Mouse (Mus musculus) midbrain, embryonic 13.5 days (tissue): ENCODE data around the gene Vps37d. TPM values are rescaled to one million over a fixed set of nuclear protein-coding genes. Genes with fewer than 3 reads are reported as not detected.

Experiments
- ATAC-seq: fragments of 200-750 bp; cut with Nextera tagmentation; 2 replicates; pipeline ENCODE4 v1.8.0; 2017; ENCODE audit warnings: mild to moderate bottlenecking, moderate TSS enrichment, moderate library complexity
- H3K27ac ChIP-seq: fragments of 300-500 bp; sonication (generic); 2 replicates; pipeline ENCODE4 v1.5.1; 2015; ENCODE audit warnings: inconsistent platforms, mild to moderate bottlenecking, moderate library complexity
- H3K27me3 ChIP-seq: fragments of 300-500 bp; sonication (generic); 2 replicates; pipeline ENCODE4 v1.6.1; 2015; ENCODE audit warnings: mild to moderate bottlenecking, inconsistent platforms
- H3K36me3 ChIP-seq: fragments of 300-500 bp; sonication (generic); 2 replicates; pipeline ENCODE4 v1.6.1; 2015; ENCODE audit warnings: mild to moderate bottlenecking, inconsistent platforms
- H3K4me1 ChIP-seq: fragments of 300-500 bp; sonication (generic); replicated peaks from 2 replicates; pipeline ENCODE4 v1.6.1; 2015; ENCODE audit warnings: inconsistent platforms
- H3K4me2 ChIP-seq: fragments of 300-500 bp; sonication (generic); replicated peaks from 2 replicates; pipeline ENCODE4 v1.6.1; 2015; ENCODE audit warnings: moderate library complexity, mild to moderate bottlenecking, inconsistent platforms
- H3K4me3 ChIP-seq: fragments of 300-500 bp; sonication (generic); replicated peaks from 2 replicates; pipeline ENCODE4 v1.5.1; 2015; ENCODE audit warnings: mild to moderate bottlenecking, inconsistent platforms
- H3K9ac ChIP-seq: fragments of 300-500 bp; sonication (generic); replicated peaks from 2 replicates; pipeline ENCODE4 v1.6.1; 2015; ENCODE audit warnings: mild to moderate bottlenecking, inconsistent platforms
- H3K9me3 ChIP-seq: fragments of 300-500 bp; sonication (generic); 2 replicates; pipeline ENCODE4 v1.6.1; 2016; ENCODE audit warnings: mild to moderate bottlenecking, inconsistent platforms
- WGBS: fragments of 180-500 bp; shearing (Covaris S2); methylation state at CpG from one replicate; pipeline ENCODE4 v1.1.7; 2015; 5-methylcytosine and 5-hydroxymethylcytosine counted together
- polyA plus RNA-seq: library from polyadenylated mRNA; unstranded; fragments of >200 nt; fragmentation: Nextera tagmentation; extraction: Ambion mirVana; gene quantifications from 2 replicates; pipeline ENCODE4 v1.2.1, GENCODE M21; 2015

Gene Vps37d
- polyA plus RNA-seq, 1 experiment from 2014 or later: 32.1 TPM

DNA sequence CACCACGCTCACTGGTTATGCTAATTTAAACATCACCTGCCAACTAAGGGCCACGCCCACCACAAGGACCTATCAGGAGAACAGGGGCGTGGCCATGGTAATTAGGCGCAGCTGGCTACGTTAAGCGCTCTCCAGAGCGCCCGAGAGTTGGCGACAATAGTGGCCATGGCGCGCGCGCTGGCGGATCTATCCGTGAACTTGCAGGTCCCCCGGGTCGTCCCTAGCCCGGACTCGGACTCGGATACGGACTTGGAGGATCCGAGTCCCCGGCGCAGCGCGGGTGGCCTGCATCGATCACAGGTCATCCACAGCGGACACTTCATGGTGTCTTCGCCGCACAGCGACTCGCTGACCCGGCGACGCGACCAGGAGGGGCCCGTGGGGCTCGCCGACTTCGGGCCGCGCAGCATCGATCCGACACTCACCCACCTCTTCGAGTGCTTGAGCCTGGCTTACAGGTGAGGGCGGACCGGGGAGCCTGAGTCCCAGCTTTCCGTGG lies 28.7 kb upstream of the Vps37d start:
- ATAC-seq: peak; percentile 89
- peak overlapping the region; percentile 57 for H3K9ac ChIP-seq
- H3K27ac ChIP-seq: no peak overlapping the region
- H3K27me3 ChIP-seq: peaks cover 53% of the 10 kb centered on the region
- WGBS: under 1% methylated on average over 47 of the region's 48 CpGs
- H3K4me2 ChIP-seq: peak overlapping the region; percentile 86
- H3K4me3 ChIP-seq: peak overlapping the region; percentile 51
- no peaks in the 10 kb centered on the region for H3K36me3 ChIP-seq
- peaks cover 18% of the 10 kb centered on the region for H3K4me1 ChIP-seq
- H3K9me3 ChIP-seq: no peaks in the 10 kb centered on the region

DNA sequence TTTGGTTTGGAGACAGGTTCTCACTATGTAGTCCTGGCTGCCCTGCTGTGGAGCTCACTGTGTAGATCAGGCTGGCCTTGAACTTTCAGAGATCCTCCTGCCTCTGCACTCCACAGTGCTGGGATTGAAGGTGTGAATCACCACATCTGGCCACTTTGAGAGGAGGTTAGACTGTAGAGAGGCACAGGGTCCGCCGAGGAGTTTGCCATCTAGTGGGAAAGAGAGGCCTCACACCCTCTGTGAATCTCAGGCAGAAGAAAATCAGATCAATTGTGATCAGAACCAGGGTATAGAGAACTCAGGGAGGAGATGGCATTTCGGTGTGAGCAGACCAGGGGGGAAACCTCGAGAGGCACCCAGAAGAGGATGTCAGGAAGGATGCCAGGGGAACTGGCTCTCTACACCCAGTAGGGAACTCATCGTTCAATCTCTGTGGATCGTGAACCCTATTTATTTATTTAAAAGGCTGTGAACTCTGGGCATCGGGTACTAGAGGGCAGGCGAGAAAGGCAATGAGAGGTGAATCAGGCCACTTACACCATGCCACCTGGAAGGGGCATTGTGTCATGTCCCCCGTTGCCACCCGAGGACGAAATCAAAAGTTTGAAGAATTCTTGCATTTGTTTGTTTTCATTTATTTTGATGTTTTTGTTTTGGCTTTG lies 26.1 kb upstream of the Vps37d start:
- Histone ChIP-seq H3K4me2 (no peak overlapping the region), H3K9me3 (no peaks in the 10 kb centered on the region), H3K27ac (no peak overlapping the region), H3K4me1 (peaks cover 18% of the 10 kb centered on the region), H3K4me3 (no peak overlapping the region), H3K27me3 (peaks cover 41% of the 10 kb centered on the region), H3K36me3 (no peaks in the 10 kb centered on the region), H3K9ac (no peak overlapping the region)
- no peak for ATAC-seq
- WGBS: 68% methylated on average over 11 of the region's 11 CpGs

- peaks cover 15% of the 10 kb centered on the region for H3K27me3 ChIP-seq
- no peak overlapping the region for H3K27ac ChIP-seq
- 62% methylated on average over 1 of the region's 1 CpGs for WGBS
- H3K36me3 ChIP-seq: no peaks in the 10 kb centered on the region
- H3K4me1 ChIP-seq: no peaks in the 10 kb centered on the region
- no peak for ATAC-seq
- no peak overlapping the region for H3K4me3 ChIP-seq
- H3K9me3 ChIP-seq: no peaks in the 10 kb centered on the region
- H3K9ac ChIP-seq: no peak overlapping the region
- H3K4me2 ChIP-seq: no peak overlapping the region
Observed at GRCm38 (mm10) chr5:135100981-135101380, 22.9 kb upstream of the Vps37d start.

DNA sequence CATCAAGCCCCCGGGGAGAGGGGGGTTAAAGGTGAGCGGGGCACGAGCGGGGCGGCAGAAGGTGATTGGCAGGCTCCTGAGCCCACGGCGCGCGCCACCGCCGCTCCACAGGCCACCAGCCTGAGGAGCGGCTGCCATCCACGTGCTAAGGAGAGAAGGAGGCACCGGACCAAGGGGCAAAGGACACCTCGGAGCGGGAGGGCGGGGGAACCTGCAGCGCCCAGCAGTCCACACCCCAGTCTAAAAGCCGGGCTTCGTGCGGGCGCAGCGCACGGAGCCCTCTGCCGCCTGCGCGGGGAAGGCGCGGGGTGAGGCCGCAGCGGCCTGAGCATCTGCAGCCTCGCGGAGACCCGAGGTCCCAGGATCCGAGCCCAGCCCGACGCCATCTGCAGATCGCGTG lies 11.6 kb upstream of the Vps37d start, which contains the start of gene Mlxipl:
Gene Mlxipl, plus strand, starts transcription at position 238 of the 400 bp plus-strand sequence.
- WGBS: under 1% methylated on average over 39 of the region's 39 CpGs
- no peak within 1 kb of the TSS for H3K9ac ChIP-seq
- H3K4me1 ChIP-seq: 0 out of 2 replicates have a peak, but pooled peaks cover 4% of the 10 kb centered on the region
- peaks cover 58% of the 10 kb centered on the region for H3K27me3 ChIP-seq
- H3K4me3 ChIP-seq: 0 out of 2 replicates have a peak within 1 kb of the TSS, but pooled peaks have one; percentile 12
- ATAC-seq: no peak
- peak within 1 kb of the TSS; percentile 23 for H3K4me2 ChIP-seq
- no peaks in the 10 kb centered on the region for H3K9me3 ChIP-seq
- no peaks in the 10 kb centered on the region for H3K36me3 ChIP-seq
- H3K27ac ChIP-seq: no peak within 1 kb of the TSS

DNA sequence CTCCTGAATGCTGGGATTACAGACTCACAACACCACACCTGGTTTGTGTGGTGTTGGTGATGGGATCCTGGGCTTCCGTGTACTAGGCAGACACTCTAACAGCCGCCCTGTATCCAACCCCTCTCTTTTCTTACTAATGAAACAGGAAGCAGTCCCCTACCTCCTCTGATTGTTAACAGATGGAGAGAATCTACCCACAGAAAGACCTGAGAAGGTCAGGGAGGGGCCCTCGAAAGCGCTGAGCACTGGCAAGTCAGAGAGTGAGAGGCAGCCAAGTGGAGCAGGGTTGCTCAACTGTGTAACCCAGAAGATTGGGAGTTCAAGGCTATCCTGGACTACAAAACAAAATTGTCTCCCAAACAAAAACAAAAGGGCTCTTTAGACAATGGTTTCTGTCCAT lies 8.8 kb upstream of the Vps37d start:
- Histone ChIP-seq H3K27ac (no peak overlapping the region), H3K4me2 (no peak overlapping the region), H3K4me3 (no peak overlapping the region), H3K9me3 (no peaks in the 10 kb centered on the region), H3K36me3 (no peaks in the 10 kb centered on the region), H3K4me1 (0 out of 2 replicates have a peak, but pooled peaks cover 4% of the 10 kb centered on the region), H3K27me3 (peaks cover 48% of the 10 kb centered on the region), H3K9ac (no peak overlapping the region)
- no peak for ATAC-seq
- 75% methylated on average over 4 of the region's 4 CpGs for WGBS

GRCm38 (mm10) chr5:135080539-135080938 lies 2.5 kb upstream of the Vps37d start:
- ATAC-seq: no peak
- Histone ChIP-seq H3K4me1 (peaks cover 15% of the 10 kb centered on the region), H3K4me2 (no peak overlapping the region), H3K27me3 (no peaks in the 10 kb centered on the region), H3K27ac (no peak overlapping the region), H3K4me3 (no peak overlapping the region), H3K9ac (no peak overlapping the region), H3K9me3 (no peaks in the 10 kb centered on the region), H3K36me3 (peaks cover 5% of the 10 kb centered on the region)
- 91% methylated on average over 5 of the region's 5 CpGs for WGBS

DNA sequence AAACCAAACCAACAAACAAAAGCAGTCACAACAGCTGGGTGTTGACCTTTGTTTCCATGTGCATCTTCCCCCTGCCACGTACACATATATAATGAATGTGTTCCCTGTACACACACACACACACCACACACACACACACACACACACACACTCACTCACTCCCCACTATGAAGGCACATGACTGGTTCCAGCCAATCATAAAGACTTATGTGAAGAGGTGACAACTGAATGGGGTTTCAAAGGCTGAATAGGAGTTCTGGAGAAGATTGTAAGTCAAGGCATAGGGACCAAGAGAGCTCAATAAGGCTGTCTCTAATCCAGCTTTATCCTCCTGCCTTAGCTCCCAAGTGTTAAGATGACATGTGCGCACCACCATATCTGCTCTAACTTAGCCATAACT lies 1.5 kb upstream of the Vps37d start:
- Histone ChIP-seq H3K4me2 (no peak overlapping the region), H3K36me3 (peaks cover 9% of the 10 kb centered on the region), H3K27me3 (no peaks in the 10 kb centered on the region), H3K4me1 (peaks cover 15% of the 10 kb centered on the region), H3K27ac (no peak overlapping the region), H3K9ac (no peak overlapping the region), H3K4me3 (no peak overlapping the region), H3K9me3 (no peaks in the 10 kb centered on the region)
- ATAC-seq: no peak
- 96% methylated on average over 2 of the region's 2 CpGs for WGBS

DNA sequence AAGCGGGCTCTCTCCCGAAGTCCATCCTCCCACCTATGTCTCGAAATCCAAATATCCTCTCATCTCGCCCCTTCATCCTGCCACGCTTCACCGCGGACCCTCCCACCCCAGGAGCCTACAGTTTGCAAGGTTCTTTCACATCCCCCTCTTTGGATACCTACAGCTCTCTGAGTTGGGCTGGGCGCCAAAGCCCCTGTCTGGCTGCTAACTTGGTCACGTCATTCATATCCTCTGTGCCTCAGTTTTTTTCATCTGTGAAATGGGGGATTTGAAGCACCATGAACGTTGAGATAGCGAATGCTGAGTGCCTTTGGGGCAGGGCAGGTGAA lies 380 bp upstream of the Vps37d start:
- H3K4me3 ChIP-seq: peak overlapping the region; percentile 99
- ATAC-seq: peak; percentile 72
- no peaks in the 10 kb centered on the region for H3K27me3 ChIP-seq
- no peaks in the 10 kb centered on the region for H3K9me3 ChIP-seq
- H3K4me1 ChIP-seq: peaks cover 25% of the 10 kb centered on the region
- peak overlapping the region; percentile 93; the same call in 1 of the 2 replicates for H3K27ac ChIP-seq
- WGBS: 2% methylated on average over 11 of the region's 11 CpGs
- H3K4me2 ChIP-seq: peak overlapping the region; percentile 82
- peaks cover 20% of the 10 kb centered on the region for H3K36me3 ChIP-seq
- H3K9ac ChIP-seq: peak overlapping the region; percentile 100

DNA sequence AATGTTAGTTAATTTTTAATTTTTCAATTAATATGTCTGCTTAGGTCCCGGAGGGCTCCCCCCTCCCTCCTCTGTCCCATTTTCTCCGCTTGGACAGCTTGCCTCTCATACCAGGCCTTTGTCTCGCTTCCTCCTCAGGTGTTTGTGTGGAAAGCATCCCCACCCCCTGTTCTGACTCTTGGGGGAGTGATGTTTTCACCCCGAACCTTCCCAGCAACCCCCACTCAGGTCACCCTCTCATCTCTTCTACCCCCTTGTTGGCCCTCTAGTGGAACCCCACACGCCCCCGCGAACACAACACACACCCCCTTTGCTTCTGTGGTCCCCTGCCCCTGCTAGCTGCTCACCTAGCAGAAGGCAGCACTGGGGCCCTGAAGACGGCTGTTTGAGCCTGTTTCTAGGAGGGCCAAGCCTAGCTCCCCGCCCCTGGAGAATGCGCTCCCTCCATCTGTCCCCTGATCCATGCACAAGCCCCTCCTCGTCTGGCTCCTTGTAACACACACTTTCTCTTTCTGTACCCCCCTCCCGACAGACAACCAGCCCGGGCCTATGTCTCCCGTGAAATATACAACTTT lies 1.0 kb downstream of the Vps37d start:
- Histone ChIP-seq H3K4me1 (peaks cover 28% of the 10 kb centered on the region), H3K4me2 (peak overlapping the region; percentile 82), H3K9me3 (no peaks in the 10 kb centered on the region), H3K36me3 (peaks cover 34% of the 10 kb centered on the region), H3K4me3 (peak overlapping the region; percentile 99), H3K27me3 (no peaks in the 10 kb centered on the region), H3K9ac (peak overlapping the region; percentile 100), H3K27ac (peak overlapping the region; percentile 93)
- 15% methylated on average over 14 of the region's 14 CpGs for WGBS
- ATAC-seq: peak; percentile 55

- peaks cover 39% of the 10 kb centered on the region for H3K36me3 ChIP-seq
- H3K4me2 ChIP-seq: peak overlapping the region; percentile 82
- peak overlapping the region; percentile 99 for H3K4me3 ChIP-seq
- H3K9me3 ChIP-seq: no peaks in the 10 kb centered on the region
- no peaks in the 10 kb centered on the region for H3K27me3 ChIP-seq
- 92% methylated on average over 14 of the region's 14 CpGs for WGBS
- H3K9ac ChIP-seq: peak overlapping the region; percentile 100
- ATAC-seq: no peak; the same call in 1 of the 2 replicates
- peak overlapping the region; percentile 93 for H3K27ac ChIP-seq
- H3K4me1 ChIP-seq: peaks cover 28% of the 10 kb centered on the region
Observed at GRCm38 (mm10) chr5:135076368-135076767, 1.7 kb downstream of the Vps37d start.

DNA sequence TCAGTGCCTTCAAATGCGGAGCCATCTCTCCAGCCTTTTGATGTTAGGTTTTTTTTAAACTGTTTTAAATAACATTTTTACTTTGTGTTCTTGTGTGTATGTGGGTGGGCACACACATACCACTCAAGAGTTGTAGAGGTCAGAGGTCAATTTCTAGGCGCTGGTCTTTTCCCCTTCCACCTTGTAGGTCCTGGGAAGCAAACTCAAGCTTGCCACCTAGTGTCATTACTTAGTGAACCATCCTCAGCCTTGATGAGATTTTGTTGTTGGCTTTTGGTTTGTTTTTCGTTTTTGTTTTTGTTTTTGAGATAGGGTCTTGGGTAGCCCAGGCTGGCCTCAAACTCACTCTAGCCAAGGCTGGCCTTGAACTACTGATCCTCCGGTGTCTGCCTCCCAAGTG lies 2.4 kb downstream of the Vps37d start:
- Histone ChIP-seq H3K9me3 (no peaks in the 10 kb centered on the region), H3K27me3 (no peaks in the 10 kb centered on the region), H3K4me1 (peaks cover 28% of the 10 kb centered on the region), H3K9ac (no peak overlapping the region), H3K36me3 (peaks cover 39% of the 10 kb centered on the region), H3K4me3 (no peak overlapping the region), H3K4me2 (no peak overlapping the region; the same call in 1 of the 2 replicates), H3K27ac (no peak overlapping the region)
- WGBS: 73% methylated on average over 4 of the region's 4 CpGs
- ATAC-seq: no peak

GRCm38 (mm10) chr5:135073349-135074150 lies 4.5 kb downstream of the Vps37d start:
- Histone ChIP-seq H3K4me1 (peaks cover 26% of the 10 kb centered on the region), H3K36me3 (peaks cover 39% of the 10 kb centered on the region), H3K27ac (no peak overlapping the region), H3K9ac (peak overlapping the region; percentile 41), H3K9me3 (no peaks in the 10 kb centered on the region), H3K27me3 (no peaks in the 10 kb centered on the region), H3K4me3 (no peak overlapping the region), H3K4me2 (no peak overlapping the region)
- ATAC-seq: no peak
- WGBS: 19% methylated on average over 26 of the region's 26 CpGs
